ENCODE assay signal across 25 mouse cellular contexts in the genomic region with DNA sequence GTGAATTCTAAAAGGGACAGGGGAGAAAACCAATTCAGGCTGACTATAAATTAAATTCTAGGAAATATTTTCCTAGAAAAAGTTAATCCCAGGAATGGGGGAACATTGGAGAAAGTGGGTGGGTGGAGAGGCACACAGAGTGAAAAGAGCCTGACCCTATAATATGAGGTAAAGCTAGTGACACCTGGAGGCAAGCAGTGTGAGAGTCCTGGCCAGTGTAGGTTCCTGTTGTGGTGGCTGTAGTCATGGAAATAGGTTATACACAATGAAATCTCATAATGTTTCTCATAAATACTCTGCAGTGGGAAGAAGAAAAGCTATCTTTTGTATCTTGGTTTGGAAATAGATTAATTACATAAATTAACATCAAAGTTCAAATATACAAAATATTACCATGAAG.
"Had no signal": no experiment of that assay in that cellular context is flagged by ENCODE, and none has a peak within 500 bp of the region (broad histone marks: within the 10 kb centered on the region; RNA-seq: fewer than 3 reads in every experiment).

No protein-coding gene starts in this region.

- H3K27ac ChIP-seq: hindbrain, embryonic 10.5 days; hindbrain, embryonic 12.5 days; hindbrain, embryonic 14.5 days; kidney, embryonic 15.5 days; kidney, postnatal 0 days; left cerebral cortex, adult 2 months; limb, embryonic 10.5 days; limb, embryonic 12.5 days; liver, embryonic 13.5 days; liver, embryonic 15.5 days had no signal

- H3K4me3 ChIP-seq: heart, embryonic 12.5 days; hindbrain, embryonic 10.5 days; hindbrain, embryonic 12.5 days; kidney, embryonic 15.5 days; left cerebral cortex, adult 2 months; limb, embryonic 10.5 days; limb, embryonic 12.5 days; liver, embryonic 13.5 days; liver, embryonic 15.5 days had no signal

- H3K36me3 ChIP-seq: heart, embryonic 12.5 days; hindbrain, embryonic 10.5 days; hindbrain, embryonic 12.5 days; kidney, embryonic 15.5 days; limb, embryonic 10.5 days; limb, embryonic 12.5 days; liver, embryonic 13.5 days; liver, embryonic 15.5 days had no signal

- H3K9ac ChIP-seq: heart, embryonic 12.5 days; hindbrain, embryonic 12.5 days; hindbrain, embryonic 14.5 days; kidney, embryonic 15.5 days; limb, embryonic 12.5 days; liver, embryonic 13.5 days; liver, embryonic 15.5 days had no signal

- H3K27me3 ChIP-seq: heart, embryonic 12.5 days; hindbrain, embryonic 12.5 days; kidney, embryonic 15.5 days; limb, embryonic 12.5 days; liver, embryonic 13.5 days; liver, embryonic 15.5 days had no signal

- H3K4me2 ChIP-seq: heart, embryonic 12.5 days; hindbrain, embryonic 12.5 days; hindbrain, embryonic 14.5 days; kidney, embryonic 15.5 days; limb, embryonic 12.5 days; liver, embryonic 11.5 days; liver, embryonic 13.5 days; liver, embryonic 15.5 days had no signal

- H3K4me1 ChIP-seq: heart, embryonic 12.5 days; hindbrain, embryonic 10.5 days; hindbrain, embryonic 12.5 days; kidney, embryonic 15.5 days; limb, embryonic 10.5 days; limb, embryonic 12.5 days; liver, embryonic 13.5 days; liver, embryonic 15.5 days had no signal

- DNase-seq: gastrocnemius, postnatal 14 days; gastrocnemius, postnatal 36 days; heart, adult 18-20 months; heart, postnatal 10 days; kidney, adult 11 months; kidney, adult 2 months; kidney, adult 9 months; kidney, postnatal 14 days; kidney, postnatal 36 days; layer of hippocampus, adult 9-11 months; liver; liver, embryonic 13.5 days had no signal

- H3K9me3 ChIP-seq: heart, embryonic 12.5 days; hindbrain, embryonic 10.5 days; hindbrain, embryonic 12.5 days; kidney, embryonic 15.5 days; limb, embryonic 10.5 days; limb, embryonic 12.5 days; liver, embryonic 13.5 days; liver, embryonic 15.5 days had no signal

- ATAC-seq: hindbrain, embryonic 16.5 days; intestine, embryonic 16.5 days had no signal
